Mouse (Mus musculus) mesoderm, embryonic 11.5 days (tissue): Measurements from ENCODE around the gene Prn.

ENCODE experiments used
- DNase-seq: peaks from one replicate; pipeline ENCODE4 v3.0.0-alpha.2; 2012; ENCODE audit warnings: low read depth, low spot score

The Prn gene

DNA sequence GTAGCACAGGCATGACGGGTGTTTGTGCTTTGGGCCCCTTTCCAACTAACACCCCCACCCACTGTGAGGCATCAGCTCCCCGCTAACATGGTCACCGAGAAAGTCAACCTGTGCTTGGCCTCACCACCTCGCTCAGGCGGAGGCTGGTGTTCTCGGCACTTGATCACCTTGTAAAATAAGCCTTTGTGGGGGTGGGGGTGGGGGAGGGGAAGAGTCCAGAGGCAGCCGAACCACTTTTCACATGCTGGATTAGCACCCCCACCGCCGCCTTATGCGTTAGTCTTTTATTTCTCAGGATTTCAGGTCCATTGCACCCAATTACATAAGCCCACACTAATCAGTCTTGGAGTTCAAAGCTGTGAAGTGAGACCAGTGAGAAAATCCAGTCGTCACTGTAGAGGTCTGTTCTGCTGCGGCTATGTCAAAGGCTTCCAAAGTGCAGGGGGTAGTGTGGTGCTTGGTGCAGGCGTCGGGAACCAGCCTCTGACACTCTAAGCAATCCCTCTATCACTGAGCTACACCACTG is 83.9 kb downstream of the Prn start:
- no peak for DNase-seq

- DNase-seq = no peak
Measured at GRCm38 (mm10) chr2:131994971-131995370, 85.2 kb downstream of the Prn start.

DNA sequence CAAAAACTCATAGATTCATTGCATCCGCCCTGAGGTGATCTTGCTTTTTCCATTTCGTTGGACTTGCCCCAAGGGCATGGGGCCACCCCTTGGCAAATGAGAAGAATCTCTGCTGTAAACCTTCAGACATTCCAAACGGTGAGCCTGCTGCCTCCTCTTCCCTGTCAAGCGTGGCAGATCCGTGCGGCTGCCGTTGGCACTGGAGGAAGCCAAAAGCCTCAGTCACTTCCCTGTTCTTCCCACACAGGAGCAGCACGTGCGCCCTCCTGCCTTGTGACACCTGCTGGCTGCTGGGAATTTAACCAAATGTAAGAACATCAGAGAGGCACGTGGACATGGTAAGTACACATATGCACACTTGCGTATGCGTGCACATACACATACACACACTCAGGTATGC is 86.0 kb downstream of the Prn start:
- DNase-seq = no peak

- no peak for DNase-seq
Measured at GRCm38 (mm10) chr2:131996369-131996768, 86.6 kb downstream of the Prn start.

GRCm38 (mm10) chr2:131997356-131997755 is 87.6 kb downstream of the Prn start:
- no peak for DNase-seq

GRCm38 (mm10) chr2:132001696-132002334 is 92.1 kb downstream of the Prn start:
- DNase-seq = peak; percentile 54

DNA sequence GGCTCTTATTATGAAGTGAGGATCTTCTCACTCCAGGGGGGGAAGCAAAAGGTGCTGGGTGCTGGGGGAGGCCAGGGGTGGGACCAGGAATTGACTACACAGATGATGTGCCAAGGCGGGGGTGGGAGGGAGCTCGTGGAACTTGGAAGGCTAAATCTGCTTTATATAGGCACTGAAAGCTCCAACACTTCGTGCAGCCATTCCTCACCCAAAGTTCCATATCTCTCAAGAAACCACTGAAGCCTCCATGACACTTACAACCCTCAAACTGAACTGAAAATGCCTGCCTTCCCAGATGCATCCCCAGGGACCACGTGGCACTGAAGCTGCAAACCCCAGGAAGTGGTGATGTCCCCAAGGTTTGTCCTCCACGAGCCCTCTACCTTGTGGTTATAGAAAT is 94.2 kb downstream of the Prn start:
- no peak for DNase-seq

DNA sequence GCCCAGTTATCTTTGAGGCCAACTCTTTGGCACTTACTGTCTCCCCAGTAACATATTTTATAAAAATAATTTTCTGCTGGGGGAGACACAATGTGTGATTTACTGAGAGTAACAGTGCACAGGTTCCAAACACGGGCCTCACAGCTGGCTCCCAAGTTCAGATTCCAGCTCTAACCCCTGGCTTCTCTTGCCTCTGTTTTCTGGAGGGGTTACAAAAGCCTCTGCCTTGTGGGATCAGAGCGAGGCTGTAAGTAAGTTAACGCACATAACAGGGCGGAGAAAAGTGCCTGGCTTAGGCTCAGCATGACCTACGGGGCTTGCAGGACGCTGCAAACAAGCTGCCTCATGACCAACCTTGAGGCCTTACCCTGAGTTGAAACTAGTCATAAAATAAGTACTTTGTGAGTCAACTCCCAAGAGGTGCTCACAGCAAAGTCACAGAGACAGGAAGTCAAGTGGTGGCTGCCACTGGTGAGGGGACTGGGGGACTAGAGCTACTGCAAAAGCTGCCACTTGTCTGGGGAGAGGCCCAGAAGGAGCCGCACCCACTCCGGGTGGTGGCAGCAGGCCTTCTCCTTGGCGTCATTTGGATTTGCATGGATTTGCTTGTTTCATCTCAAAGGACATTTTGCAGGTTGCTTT is 94.9 kb downstream of the Prn start:
- DNase-seq = no peak

GRCm38 (mm10) chr2:132005445-132005844 is 95.7 kb downstream of the Prn start:
- DNase-seq = no peak
